Mouse (Mus musculus): Measurements from ENCODE around the gene Aldh1l1. TPM values are rescaled to one million over a fixed set of nuclear protein-coding genes. Genes with fewer than 3 reads are reported as not detected.
A peak's percentile ranks its signal among the peaks of the same experiment; 100 is the strongest.

Gene Aldh1l1
- total and polyA plus RNA-seq, 2 experiments: 897 to 1,237 TPM

DNA sequence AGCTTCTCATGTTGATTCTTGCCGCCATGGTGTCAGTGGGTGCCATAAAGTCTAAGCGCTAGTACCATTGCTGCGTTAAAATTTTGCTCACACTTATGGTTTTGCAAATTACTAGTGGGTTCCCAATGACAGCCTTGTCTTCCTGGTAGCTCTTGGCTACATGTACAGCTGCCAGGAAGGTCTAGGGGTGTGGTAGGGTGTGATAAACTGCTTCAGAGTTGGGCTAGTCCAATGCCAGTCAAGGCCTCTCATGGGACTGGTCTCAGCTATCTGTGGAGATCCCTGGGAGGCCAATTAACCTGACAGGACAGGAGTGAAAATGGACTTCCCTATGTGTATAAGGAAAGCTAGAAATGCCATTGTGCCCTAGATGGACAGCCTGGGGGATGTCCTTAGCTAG lies 116.1 kb downstream of the Aldh1l1 start:
- H3K4me1 ChIP-seq (ENCODE audit: control insufficient read depth, insufficient read depth, low read length): peaks cover 30% of the 10 kb centered on the region
- DNase-seq (ENCODE audit: extremely low read depth, low read depth, low spot score): no peak
- WGBS: 92% methylated on average over 3 of the region's 3 CpGs

DNA sequence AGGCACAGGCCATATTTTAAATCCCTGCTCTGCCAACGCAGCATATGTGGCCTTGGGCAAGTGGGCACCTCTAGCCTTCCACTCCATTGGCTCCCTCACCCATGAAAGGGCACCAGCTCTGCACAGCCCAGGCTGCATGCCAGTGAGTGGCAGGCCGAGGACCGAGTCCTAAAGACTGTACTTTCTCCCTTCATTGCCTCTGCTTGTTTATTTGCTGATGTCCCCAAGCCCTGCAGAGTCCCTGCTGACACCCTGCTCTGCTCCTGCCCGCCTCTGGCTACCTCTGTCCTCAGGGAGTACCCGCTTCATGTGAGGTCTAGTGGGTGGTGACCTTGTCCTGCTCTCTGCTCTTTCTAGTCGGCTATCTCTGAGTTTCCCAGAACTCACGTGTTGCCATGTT lies 116.9 kb downstream of the Aldh1l1 start:
- Histone ChIP-seq H3K36me3 (ENCODE audit: control insufficient read depth, insufficient read depth, low read length) (peaks cover 15% of the 10 kb centered on the region), H3K9ac (ENCODE audit: low read depth, low read length) (no peak overlapping the region), H3K27me3 (ENCODE audit: control insufficient read depth, insufficient read depth, low read length) (no peaks in the 10 kb centered on the region), H3K79me2 (ENCODE audit: control insufficient read depth, insufficient read depth, low read length) (no peaks in the 10 kb centered on the region), H3K27ac (replicated peaks; ENCODE audit: insufficient read depth, low read depth, low read length) (peak overlapping the region; percentile 53), H3K4me3 (ENCODE audit: insufficient read depth, low read depth, low read length) (no peak overlapping the region), H3K4me1 (ENCODE audit: control insufficient read depth, insufficient read depth, low read length) (peaks cover 27% of the 10 kb centered on the region)
- 20% methylated on average over 7 of the region's 7 CpGs for WGBS
- DNase-seq (ENCODE audit: extremely low read depth, low read depth, low spot score): peak; percentile 74
- TF ChIP-seq CTCF (IDR thresholded peaks at IDR 0.05; ENCODE audit: low read depth, low read length): no peak
- no peak for TF ChIP-seq POLR2A (IDR thresholded peaks at IDR 0.05; ENCODE audit: extremely low read depth, insufficient read depth, low read length)

More for the DNA sequence above, 116.1 kb downstream of the Aldh1l1 start:
- Histone ChIP-seq H3K36me3 (ENCODE audit: control insufficient read depth, insufficient read depth, low read length) (peaks cover 19% of the 10 kb centered on the region), H3K4me3 (ENCODE audit: insufficient read depth, low read depth, low read length) (no peak overlapping the region), H3K9ac (ENCODE audit: low read depth, low read length) (no peak overlapping the region), H3K27me3 (ENCODE audit: control insufficient read depth, insufficient read depth, low read length) (no peaks in the 10 kb centered on the region), H3K79me2 (ENCODE audit: control insufficient read depth, insufficient read depth, low read length) (no peaks in the 10 kb centered on the region), H3K27ac (replicated peaks; ENCODE audit: insufficient read depth, low read depth, low read length) (no peak overlapping the region)
- TF ChIP-seq CTCF (IDR thresholded peaks at IDR 0.05; ENCODE audit: low read depth, low read length) (no peak), POLR2A (IDR thresholded peaks at IDR 0.05; ENCODE audit: extremely low read depth, insufficient read depth, low read length) (no peak)

- DNase-seq (ENCODE audit: extremely low read depth, low read depth, low spot score): no peak
- Histone ChIP-seq H3K36me3 (ENCODE audit: control insufficient read depth, insufficient read depth, low read length) (peaks cover 5% of the 10 kb centered on the region), H3K4me1 (ENCODE audit: control insufficient read depth, insufficient read depth, low read length) (peaks cover 25% of the 10 kb centered on the region), H3K9ac (ENCODE audit: low read depth, low read length) (no peak overlapping the region), H3K4me3 (ENCODE audit: insufficient read depth, low read depth, low read length) (no peak overlapping the region), H3K27me3 (ENCODE audit: control insufficient read depth, insufficient read depth, low read length) (no peaks in the 10 kb centered on the region), H3K27ac (replicated peaks; ENCODE audit: insufficient read depth, low read depth, low read length) (peak overlapping the region; percentile 18; the same call in 1 of the 2 replicates), H3K79me2 (ENCODE audit: control insufficient read depth, insufficient read depth, low read length) (no peaks in the 10 kb centered on the region)
- 72% methylated on average over 3 of the region's 3 CpGs for WGBS
- no peak for TF ChIP-seq POLR2A (IDR thresholded peaks at IDR 0.05; ENCODE audit: extremely low read depth, insufficient read depth, low read length)
- no peak for TF ChIP-seq CTCF (IDR thresholded peaks at IDR 0.05; ENCODE audit: low read depth, low read length)
These were observed 117.9 kb downstream of the Aldh1l1 start for GRCm38 (mm10) chr6:90604130-90604529.

DNA sequence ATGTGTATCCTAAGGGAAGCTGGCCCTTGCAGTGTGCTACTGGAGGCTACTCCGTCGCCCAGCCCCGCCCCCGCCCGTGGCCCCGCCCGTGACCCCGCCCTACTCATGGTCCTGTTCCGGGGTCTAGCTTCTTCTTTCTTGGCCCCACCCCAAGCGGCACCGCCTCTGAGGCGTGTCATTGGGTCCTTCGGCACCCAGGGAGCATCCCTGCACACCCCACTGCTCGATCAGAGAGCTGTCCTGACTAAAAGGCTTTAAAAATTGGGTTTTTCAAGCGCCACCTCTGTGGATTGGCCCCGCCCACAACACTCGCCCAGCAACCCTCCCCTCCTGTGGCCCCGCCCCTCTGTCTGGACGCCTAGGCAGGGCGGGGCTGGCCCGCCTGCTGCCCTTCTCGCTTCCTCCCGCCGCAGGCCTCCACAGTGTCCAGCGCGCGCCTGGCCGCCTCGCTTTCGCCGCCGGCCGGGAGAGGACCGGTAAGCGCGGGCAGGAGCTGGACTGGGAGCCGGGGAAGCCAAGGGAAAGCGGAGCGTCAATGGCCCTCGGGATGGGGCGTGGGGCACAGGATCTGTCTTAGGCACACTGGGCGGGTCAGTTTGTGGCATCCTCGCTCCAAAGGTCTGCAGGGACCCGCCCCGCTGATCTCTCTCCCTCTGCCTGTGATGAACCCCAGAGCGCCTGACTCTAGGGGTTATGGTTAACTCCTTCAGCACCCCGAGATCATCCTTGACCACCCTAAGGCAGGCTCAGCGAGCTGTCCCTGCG lies 118.5 kb downstream of the Aldh1l1 start, which contains the start of gene Slc41a3:
Gene Slc41a3, plus strand, starts transcription at position 193 of the 765 bp plus-strand sequence.
- Histone ChIP-seq H3K79me2 (ENCODE audit: control insufficient read depth, insufficient read depth, low read length) (no peaks in the 10 kb centered on the region), H3K4me3 (ENCODE audit: insufficient read depth, low read depth, low read length) (peak within 1 kb of the TSS; percentile 74), H3K27ac (replicated peaks; ENCODE audit: insufficient read depth, low read depth, low read length) (peak within 1 kb of the TSS; percentile 80), H3K36me3 (ENCODE audit: control insufficient read depth, insufficient read depth, low read length) (no peaks in the 10 kb centered on the region), H3K9ac (ENCODE audit: low read depth, low read length) (peak within 1 kb of the TSS; percentile 80), H3K27me3 (ENCODE audit: control insufficient read depth, insufficient read depth, low read length) (no peaks in the 10 kb centered on the region), H3K4me1 (ENCODE audit: control insufficient read depth, insufficient read depth, low read length) (peaks cover 21% of the 10 kb centered on the region)
- WGBS: 2% methylated on average over 49 of the region's 49 CpGs
- peak; percentile 72 for DNase-seq (ENCODE audit: extremely low read depth, low read depth, low spot score)
- TF ChIP-seq CTCF (IDR thresholded peaks at IDR 0.05; ENCODE audit: low read depth, low read length) (no peak), POLR2A (IDR thresholded peaks at IDR 0.05; ENCODE audit: extremely low read depth, insufficient read depth, low read length) (peak; percentile 47; the same call in 1 of the 2 replicates)

- H3K4me3 ChIP-seq (ENCODE audit: insufficient read depth, low read depth, low read length): peak overlapping the region; percentile 74; the same call in 1 of the 2 replicates
- peak overlapping the region; percentile 33; the same call in 1 of the 2 replicates for H3K27ac ChIP-seq (replicated peaks; ENCODE audit: insufficient read depth, low read depth, low read length)
- no peak for TF ChIP-seq CTCF (IDR thresholded peaks at IDR 0.05; ENCODE audit: low read depth, low read length)
- no peak for TF ChIP-seq POLR2A (IDR thresholded peaks at IDR 0.05; ENCODE audit: extremely low read depth, insufficient read depth, low read length)
- 37% methylated on average over 5 of the region's 5 CpGs for WGBS
- peaks cover 17% of the 10 kb centered on the region for H3K4me1 ChIP-seq (ENCODE audit: control insufficient read depth, insufficient read depth, low read length)
- H3K27me3 ChIP-seq (ENCODE audit: control insufficient read depth, insufficient read depth, low read length): no peaks in the 10 kb centered on the region
- no peak overlapping the region; the same call in 1 of the 2 replicates for H3K9ac ChIP-seq (ENCODE audit: low read depth, low read length)
- no peaks in the 10 kb centered on the region for H3K79me2 ChIP-seq (ENCODE audit: control insufficient read depth, insufficient read depth, low read length)
- no peaks in the 10 kb centered on the region for H3K36me3 ChIP-seq (ENCODE audit: control insufficient read depth, insufficient read depth, low read length)
- DNase-seq (ENCODE audit: extremely low read depth, low read depth, low spot score): no peak
These were observed 119.1 kb downstream of the Aldh1l1 start for GRCm38 (mm10) chr6:90605298-90605665.

GRCm38 (mm10) chr6:90606538-90606937 lies 120.3 kb downstream of the Aldh1l1 start:
- no peak overlapping the region for H3K9ac ChIP-seq (ENCODE audit: low read depth, low read length)
- H3K4me3 ChIP-seq (ENCODE audit: insufficient read depth, low read depth, low read length): no peak overlapping the region
- H3K36me3 ChIP-seq (ENCODE audit: control insufficient read depth, insufficient read depth, low read length): no peaks in the 10 kb centered on the region
- peak; percentile 63 for DNase-seq (ENCODE audit: extremely low read depth, low read depth, low spot score)
- 32% methylated on average over 7 of the region's 7 CpGs for WGBS
- no peaks in the 10 kb centered on the region for H3K79me2 ChIP-seq (ENCODE audit: control insufficient read depth, insufficient read depth, low read length)
- no peaks in the 10 kb centered on the region for H3K27me3 ChIP-seq (ENCODE audit: control insufficient read depth, insufficient read depth, low read length)
- TF ChIP-seq CTCF (IDR thresholded peaks at IDR 0.05; ENCODE audit: low read depth, low read length) (peak; percentile 92), POLR2A (IDR thresholded peaks at IDR 0.05; ENCODE audit: extremely low read depth, insufficient read depth, low read length) (no peak)
- peaks cover 13% of the 10 kb centered on the region for H3K4me1 ChIP-seq (ENCODE audit: control insufficient read depth, insufficient read depth, low read length)
- no peak overlapping the region for H3K27ac ChIP-seq (replicated peaks; ENCODE audit: insufficient read depth, low read depth, low read length)

All from liver, adult 2 months (tissue).